Mouse (Mus musculus) stomach, embryonic 16.5 days (tissue): ENCODE measurements around the gene Tcl1b4. TPM values are rescaled to one million over a fixed set of nuclear protein-coding genes. Genes with fewer than 3 reads are reported as not detected.
"Not testable (repeated sequence)": the region's sequence is repeated elsewhere in the genome, so short reads cannot be mapped to it uniquely, and the experiment has no call there.

Experiments
- ATAC-seq: fragments of 200-750 bp; cut with Nextera tagmentation; 2 replicates; pipeline ENCODE4 v1.8.0; 2017; ENCODE audit warnings: moderate number of reproducible peaks, moderate TSS enrichment; ENCODE audit not compliant: insufficient read depth, low FRiP score
- H3K27ac ChIP-seq: fragments of 300-500 bp; sonication (generic); 2 replicates; pipeline ENCODE4 v1.5.1; 2014; ENCODE audit warnings: low read length
- H3K27me3 ChIP-seq: fragments of 300-500 bp; sonication (generic); 2 replicates; pipeline ENCODE4 v1.6.1; 2014; ENCODE audit warnings: low read length, control low read depth, mixed read lengths; ENCODE audit not compliant: control insufficient read depth, insufficient read depth
- H3K36me3 ChIP-seq: fragments of 300-500 bp; sonication (generic); 2 replicates; pipeline ENCODE4 v1.6.1; 2014; ENCODE audit warnings: low read length; ENCODE audit not compliant: control insufficient read depth, insufficient read depth
- H3K4me1 ChIP-seq: fragments of 300-500 bp; sonication (generic); 2 replicates; pipeline ENCODE4 v1.6.1; 2014; ENCODE audit warnings: low read length, control low read depth, mixed read lengths; ENCODE audit not compliant: control insufficient read depth, insufficient read depth
- H3K4me2 ChIP-seq: fragments of 300-500 bp; sonication (generic); 2 replicates; pipeline ENCODE4 v1.6.1; 2014; ENCODE audit warnings: low read depth, low read length, mixed read lengths
- H3K4me3 ChIP-seq: fragments of 300-500 bp; sonication (generic); replicated peaks from 2 replicates; pipeline ENCODE4 v1.5.1; 2014; ENCODE audit warnings: mild to moderate bottlenecking, low read length
- H3K9ac ChIP-seq: fragments of 300-500 bp; sonication (generic); 2 replicates; pipeline ENCODE4 v1.6.1; 2014; ENCODE audit warnings: low read length
- H3K9me3 ChIP-seq: fragments of 300-500 bp; sonication (generic); replicated peaks from 2 replicates; pipeline ENCODE4 v1.6.1; 2016; ENCODE audit warnings: low read length, control low read depth; ENCODE audit not compliant: control insufficient read depth
- WGBS: fragments of 180-500 bp; shearing (Covaris S2); extraction: QIAGEN DNeasy Blood & Tissue Kit; methylation state at CpG from one replicate; pipeline ENCODE4 v1.1.7; 2014; 5-methylcytosine and 5-hydroxymethylcytosine counted together
- polyA plus RNA-seq: library from polyadenylated mRNA; unstranded; fragments of >200 nt; fragmentation: Nextera tagmentation; extraction: Ambion mirVana; gene quantifications from 2 replicates; pipeline ENCODE4 v1.2.1, GENCODE M21; 2015

Tcl1b4 gene
- polyA plus RNA-seq = not detected in 2 replicates

DNA sequence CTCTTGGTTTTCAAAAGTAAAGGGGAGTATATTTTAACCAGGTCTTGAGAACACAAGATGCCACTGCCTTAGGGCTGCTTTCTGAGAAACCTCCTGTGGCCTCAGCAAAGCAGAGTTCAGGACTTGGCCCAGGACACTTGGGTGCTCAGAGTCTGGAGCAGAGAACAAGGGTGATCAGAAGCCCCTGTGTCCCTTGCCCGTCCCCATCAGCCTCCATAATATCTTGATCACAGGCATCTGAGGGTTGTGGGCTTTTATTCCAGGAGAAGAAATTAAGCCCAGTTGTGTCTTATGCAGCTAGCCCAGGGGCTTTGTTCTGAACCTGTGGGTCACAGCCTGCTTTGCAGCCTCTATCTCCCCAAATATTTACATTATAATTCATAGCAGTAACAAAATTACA, at the start of gene Tcl1b4:
TSS of gene Tcl1b4 (plus strand) at position 301 of the 400 bp plus-strand sequence.
- 68% methylated on average over 1 of the region's 1 CpGs for WGBS
- not testable (repeated sequence) for H3K36me3 ChIP-seq, H3K9ac ChIP-seq, ATAC-seq, H3K4me1 ChIP-seq, H3K4me3 ChIP-seq, H3K27me3 ChIP-seq, H3K27ac ChIP-seq, H3K4me2 ChIP-seq, H3K9me3 ChIP-seq

- WGBS = 58% methylated on average over 4 of the region's 4 CpGs
These were observed 46.5 kb upstream of the Tcl1b4 start for GRCm38 (mm10) chr12:105155286-105155685.

GRCm38 (mm10) chr12:105158842-105159241, 42.9 kb upstream of the Tcl1b4 start:
- H3K9ac ChIP-seq = no peak overlapping the region
- WGBS = 78% methylated on average over 6 of the region's 6 CpGs
- H3K9me3 ChIP-seq = no peaks in the 10 kb centered on the region
- no peak overlapping the region for H3K4me2 ChIP-seq
- no peaks in the 10 kb centered on the region for H3K36me3 ChIP-seq
- no peak for ATAC-seq
- H3K27ac ChIP-seq = no peak overlapping the region
- no peaks in the 10 kb centered on the region for H3K4me1 ChIP-seq
- H3K27me3 ChIP-seq = no peaks in the 10 kb centered on the region
- H3K4me3 ChIP-seq = no peak overlapping the region

More at GRCm38 (mm10) chr12:105155286-105155685, 46.5 kb upstream of the Tcl1b4 start:
- H3K36me3 ChIP-seq, H3K27me3 ChIP-seq, H3K4me1 ChIP-seq, ATAC-seq, H3K9me3 ChIP-seq, H3K27ac ChIP-seq, H3K4me2 ChIP-seq, H3K4me3 ChIP-seq, H3K9ac ChIP-seq: not testable (repeated sequence)

DNA sequence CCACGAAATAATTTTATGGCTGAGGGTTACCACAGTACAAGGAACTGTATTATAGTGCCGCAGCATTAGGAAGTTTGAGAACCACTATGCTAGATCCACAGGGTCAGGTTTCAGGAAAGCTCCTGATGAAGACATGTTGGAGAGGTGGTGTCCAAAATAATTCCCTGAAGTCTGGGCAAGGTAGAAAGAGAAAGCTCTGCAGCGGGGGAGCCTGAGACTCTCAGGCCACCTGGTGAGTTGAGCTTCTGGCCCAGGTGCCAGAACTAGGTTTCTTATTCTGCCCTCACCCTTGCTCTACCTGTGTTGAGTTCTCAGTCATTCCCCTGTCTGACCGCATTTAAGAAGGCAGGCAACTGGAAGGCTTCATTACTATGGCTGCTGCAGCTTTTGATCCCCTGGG, 42.4 kb upstream of the Tcl1b4 start, which contains the start of gene Tcl1b1:
TSS of gene Tcl1b1 (plus strand) at position 301 of the 400 bp plus-strand sequence.
- H3K36me3 ChIP-seq = no peaks in the 10 kb centered on the region
- 74% methylated on average over 4 of the region's 4 CpGs for WGBS
- no peaks in the 10 kb centered on the region for H3K9me3 ChIP-seq
- no peaks in the 10 kb centered on the region for H3K4me1 ChIP-seq
- H3K4me2 ChIP-seq = no peak within 1 kb of the TSS
- H3K27me3 ChIP-seq = no peaks in the 10 kb centered on the region
- no peak within 1 kb of the TSS for H3K9ac ChIP-seq
- no peak within 1 kb of the TSS for H3K4me3 ChIP-seq
- no peak for ATAC-seq
- H3K27ac ChIP-seq = no peak within 1 kb of the TSS

GRCm38 (mm10) chr12:105166734-105167133, 35.0 kb upstream of the Tcl1b4 start:
- H3K36me3 ChIP-seq = no peaks in the 10 kb centered on the region
- ATAC-seq = no peak
- no peak overlapping the region for H3K4me2 ChIP-seq
- no peak overlapping the region for H3K27ac ChIP-seq
- H3K9me3 ChIP-seq = no peaks in the 10 kb centered on the region
- no peaks in the 10 kb centered on the region for H3K4me1 ChIP-seq
- H3K27me3 ChIP-seq = no peaks in the 10 kb centered on the region
- 65% methylated on average over 3 of the region's 3 CpGs for WGBS
- H3K9ac ChIP-seq = no peak overlapping the region
- H3K4me3 ChIP-seq = no peak overlapping the region

DNA sequence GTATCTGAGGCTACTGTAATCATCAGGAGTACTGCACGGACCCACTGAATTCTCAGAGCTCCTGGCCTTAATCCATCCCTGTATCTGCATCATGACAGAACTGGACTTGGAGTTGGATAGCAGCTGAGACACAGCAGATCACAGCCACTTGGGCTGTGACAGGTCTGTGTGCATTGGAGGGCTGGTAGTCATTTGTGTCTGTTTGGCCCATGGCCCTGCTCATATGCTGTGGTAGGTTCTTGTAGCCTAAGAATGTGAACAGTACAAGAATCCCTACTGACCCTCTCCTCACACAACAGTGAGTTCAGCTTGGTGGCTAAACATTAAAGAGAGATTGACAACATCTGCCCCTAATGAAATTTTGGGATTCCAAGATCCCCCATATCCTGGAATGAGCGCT, 28.4 kb upstream of the Tcl1b4 start:
- Histone ChIP-seq H3K9me3 (no peaks in the 10 kb centered on the region), H3K36me3 (no peaks in the 10 kb centered on the region), H3K27ac (no peak overlapping the region), H3K9ac (no peak overlapping the region), H3K4me3 (no peak overlapping the region), H3K27me3 (no peaks in the 10 kb centered on the region), H3K4me2 (no peak overlapping the region), H3K4me1 (no peaks in the 10 kb centered on the region)
- ATAC-seq = no peak
- WGBS = 76% methylated on average over 2 of the region's 2 CpGs

DNA sequence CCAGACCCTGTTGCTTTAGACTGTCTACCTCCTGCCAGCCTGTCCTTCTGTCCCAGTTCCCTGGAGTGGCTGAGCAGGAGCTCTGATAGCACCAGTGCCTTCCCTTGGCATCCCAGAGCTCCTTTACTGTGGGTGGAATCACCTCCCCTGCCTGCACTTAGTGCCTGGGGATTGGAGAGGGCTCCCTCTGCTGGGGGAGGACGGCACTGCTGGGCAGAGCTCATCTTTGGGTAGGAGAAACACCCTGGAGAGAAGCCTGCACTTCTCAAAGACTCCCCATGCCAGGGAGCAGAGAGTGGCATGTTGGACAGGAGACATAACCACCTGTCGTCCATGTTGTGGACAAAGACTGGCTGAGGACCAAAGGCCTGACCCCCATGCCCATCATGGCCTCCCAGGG, 27.4 kb upstream of the Tcl1b4 start:
- H3K4me1 ChIP-seq, H3K36me3 ChIP-seq, H3K27ac ChIP-seq, H3K4me3 ChIP-seq, H3K9ac ChIP-seq, H3K4me2 ChIP-seq, ATAC-seq, H3K9me3 ChIP-seq, H3K27me3 ChIP-seq: not testable (repeated sequence)
- 25% methylated on average over 2 of the region's 2 CpGs for WGBS

DNA sequence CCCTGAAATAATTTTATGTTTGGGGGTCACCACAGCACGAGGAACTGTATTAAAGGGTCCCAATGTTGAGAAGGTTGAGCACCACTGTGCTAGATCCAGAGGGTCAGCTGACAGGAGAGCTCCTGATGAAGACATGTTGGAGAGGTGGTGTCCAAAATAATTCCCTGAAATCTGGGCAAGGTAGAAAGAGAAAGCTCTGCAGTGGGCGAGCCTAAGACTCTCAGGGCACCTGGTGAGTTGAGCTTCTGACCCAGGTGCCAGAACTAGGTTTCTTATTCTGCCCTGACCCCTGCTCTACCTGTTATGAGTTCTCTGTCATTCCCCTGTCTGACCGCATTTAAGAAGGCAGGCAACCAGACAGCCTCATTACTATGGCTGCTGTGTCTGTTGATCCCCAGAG, 25.7 kb upstream of the Tcl1b4 start, which contains the start of gene Tcl1b5:
TSS of gene Tcl1b5 (plus strand) at position 301 of the 400 bp plus-strand sequence.
- not testable (repeated sequence) for H3K9ac ChIP-seq, H3K27me3 ChIP-seq, H3K4me1 ChIP-seq, H3K9me3 ChIP-seq, H3K4me2 ChIP-seq, ATAC-seq, H3K27ac ChIP-seq, H3K36me3 ChIP-seq, H3K4me3 ChIP-seq
- 63% methylated on average over 3 of the region's 3 CpGs for WGBS

- H3K4me2 ChIP-seq, H3K4me1 ChIP-seq, H3K9ac ChIP-seq, H3K27ac ChIP-seq, H3K9me3 ChIP-seq, H3K36me3 ChIP-seq, ATAC-seq, H3K27me3 ChIP-seq, H3K4me3 ChIP-seq: not testable (repeated sequence)
- WGBS = 63% methylated on average over 4 of the region's 4 CpGs
These were observed 20.6 kb upstream of the Tcl1b4 start for GRCm38 (mm10) chr12:105181040-105181644.
